Mouse (Mus musculus) bone marrow macrophage, adult 2 months (primary cell): ENCODE data around the gene Ssh2.

Experiments
- CTCF ChIP-seq: IDR thresholded peaks from 2 replicates; pipeline ENCODE4 v1.5.1; 2012; ENCODE audit warnings: low read depth, mild to moderate bottlenecking, low read length, moderate library complexity
- POLR2A ChIP-seq: IDR thresholded peaks from 2 replicates; pipeline ENCODE4 v1.6.1; 2012; ENCODE audit warnings: mild to moderate bottlenecking, low read depth, low read length, borderline replicate concordance

DNA sequence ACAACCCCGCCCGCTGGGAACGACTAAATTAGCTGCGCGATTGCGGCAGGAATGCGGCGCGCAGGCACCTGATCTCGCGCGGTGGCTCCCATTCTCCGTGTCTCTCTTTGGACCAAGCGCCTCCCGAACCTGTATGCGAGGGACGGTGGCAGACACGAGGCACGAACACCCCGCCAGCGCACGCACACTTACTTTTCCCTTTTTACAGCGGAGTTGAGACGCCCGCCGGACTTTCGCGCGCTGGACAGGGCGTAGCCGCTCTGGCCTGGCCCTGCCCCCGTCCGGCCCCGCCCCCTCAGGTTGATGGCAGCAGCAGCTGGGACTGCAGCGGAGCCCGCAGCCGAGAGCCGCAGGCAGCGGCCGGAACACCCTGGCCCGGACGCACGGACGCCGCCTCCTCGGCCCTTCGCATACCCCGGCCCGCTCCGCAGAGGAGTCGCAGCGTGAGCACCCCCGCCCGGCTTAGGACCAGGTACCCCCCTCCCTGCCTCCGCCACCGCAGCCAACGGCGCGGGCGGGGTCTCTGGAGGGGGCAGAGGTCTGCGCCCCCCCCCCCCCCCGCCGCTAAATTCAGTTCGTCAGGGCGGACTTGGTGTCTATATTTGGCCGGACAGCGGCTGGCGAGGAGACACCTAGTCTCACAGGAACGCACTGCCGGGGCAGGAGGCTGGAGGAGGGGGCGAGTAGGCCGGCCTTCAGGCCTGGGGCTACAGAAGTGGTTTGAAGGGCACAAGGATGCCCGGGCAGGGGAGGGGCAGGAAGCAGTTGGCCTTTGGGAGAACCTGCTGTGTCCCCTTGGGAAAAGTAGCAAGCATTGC lies 246.4 kb downstream of the Ssh2 start, which contains the start of gene Coro6:
- TF ChIP-seq POLR2A (no peak), CTCF (no peak)
